Mouse (Mus musculus) mouse embryonic stem cell (cell line): Measurements from ENCODE around the gene Stx16.

Experiments
- in situ Hi-C, 2 experiments: fragments of 300-500 bp; cut with MboI; formaldehyde crosslinking; loops; 1 replicate in 1 of 2; 3 replicates in 1 of 2; pipeline ENCODE4 v1.14.3; 2019 to 2020; ENCODE audit warnings: low sequenced_read_pairs in 2 of 2, low pct_unique_long_range_greater_than_20kb in 1 of 2, mixed read lengths in 1 of 2; ENCODE audit not compliant: unreplicated experiment in 1 of 2

Stx16 gene

GRCm38 (mm10) chr2:174073156-174073790, 2.8 kb upstream of the Stx16 start:
- in situ Hi-C loops = no loop called here

GRCm38 (mm10) chr2:174074621-174075020, 1.5 kb upstream of the Stx16 start:
- in situ Hi-C loops = no loop called here

GRCm38 (mm10) chr2:174075072-174075570, 987 bp upstream of the Stx16 start:
- in situ Hi-C loops = no loop called here

DNA sequence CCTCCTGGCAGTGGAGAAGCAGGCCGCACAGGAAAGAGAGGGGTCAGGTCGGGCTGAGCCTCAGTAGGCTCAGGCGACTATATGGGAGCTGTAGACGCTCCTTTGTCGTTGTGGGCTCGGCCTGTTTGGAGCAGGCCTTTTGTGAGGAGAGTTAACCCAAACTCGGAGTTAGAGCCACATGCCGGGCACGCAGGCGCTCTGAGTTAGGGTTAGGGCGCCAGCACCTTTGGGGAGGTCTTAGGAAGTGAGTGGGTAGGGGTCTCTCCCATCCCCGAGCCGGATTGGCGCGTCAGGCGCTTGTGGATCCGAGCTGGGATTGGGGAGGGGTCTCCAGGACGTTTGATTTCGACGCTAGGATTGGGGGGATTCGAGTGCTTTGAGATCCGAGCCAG, 321 bp downstream of the Stx16 start:
- in situ Hi-C loops = no loop called here

- in situ Hi-C loops = no loop called here
Measured at GRCm38 (mm10) chr2:174077004-174077695, 1.0 kb downstream of the Stx16 start.

DNA sequence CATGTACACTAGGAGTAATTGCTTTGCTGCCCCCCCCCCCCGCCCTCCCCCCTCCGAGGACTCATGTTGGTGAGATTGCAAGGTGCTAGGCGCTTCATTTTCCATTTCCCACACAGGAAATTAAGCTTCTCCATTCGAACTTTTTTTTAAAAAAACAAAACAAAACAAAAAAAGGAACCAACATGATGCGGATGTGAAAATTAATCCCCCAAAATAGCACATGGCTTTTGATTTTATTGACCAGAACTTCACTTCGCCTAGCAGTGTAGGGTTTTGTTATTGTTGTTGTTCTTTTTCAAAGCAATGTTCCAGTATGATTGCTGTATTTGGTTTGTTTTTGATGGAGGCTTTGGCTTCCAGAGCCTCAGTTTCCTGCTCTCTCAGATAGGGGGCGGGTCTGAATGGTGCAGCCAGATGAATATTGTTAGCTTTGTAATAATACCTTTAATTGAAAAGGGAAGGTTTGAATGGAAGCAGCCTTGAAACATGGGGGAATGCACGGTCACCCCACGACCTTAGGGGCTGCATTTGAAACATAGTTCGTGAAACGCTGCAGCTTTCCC, 1.7 kb downstream of the Stx16 start:
- in situ Hi-C loops = no loop called here

DNA sequence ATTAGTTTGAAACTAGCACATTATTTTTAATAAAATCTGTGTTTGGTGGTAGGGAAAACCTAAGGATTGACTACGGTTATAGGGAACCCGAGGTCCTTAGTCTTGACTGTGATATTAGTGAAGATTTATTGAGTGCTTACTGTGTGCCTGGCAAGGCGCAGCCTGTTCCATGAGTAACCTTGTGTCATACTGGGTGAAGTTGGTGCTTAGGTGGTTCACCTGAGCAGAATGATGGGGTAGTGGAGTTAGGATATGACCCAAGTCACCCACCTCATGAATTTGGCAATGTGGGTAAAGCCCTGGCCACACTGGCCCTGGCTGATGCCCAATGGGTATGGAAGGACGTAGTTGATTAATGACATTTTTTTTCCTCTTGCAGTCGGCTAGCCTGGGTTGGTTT, 5.7 kb downstream of the Stx16 start:
- in situ Hi-C loops = no loop called here

DNA sequence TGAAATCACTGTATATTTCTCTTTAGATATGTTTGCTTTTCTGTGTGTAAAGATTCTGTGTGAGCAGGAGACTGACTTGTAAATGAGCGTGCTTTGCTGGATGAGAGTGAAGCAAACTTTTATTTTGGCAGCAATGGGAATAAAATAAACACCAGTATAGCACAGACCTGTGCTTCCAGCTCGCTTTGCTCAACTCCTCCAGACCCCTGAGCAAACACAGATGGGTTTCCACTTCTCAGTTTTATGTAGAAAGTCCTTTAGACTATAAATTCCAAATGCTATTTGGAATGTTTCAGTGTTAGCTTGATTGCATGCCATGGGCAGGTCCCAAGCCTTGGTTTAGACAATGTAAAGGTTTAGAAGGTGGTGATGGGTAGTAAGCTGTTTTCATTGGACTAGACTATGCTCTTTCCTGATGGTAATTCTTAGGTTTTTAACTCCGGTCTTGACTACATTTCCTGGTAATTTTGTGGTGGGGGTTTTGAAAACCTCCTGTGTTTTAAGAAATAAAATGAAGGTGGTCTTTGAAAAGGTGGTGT, 6.3 kb downstream of the Stx16 start:
- in situ Hi-C loops = no loop called here

DNA sequence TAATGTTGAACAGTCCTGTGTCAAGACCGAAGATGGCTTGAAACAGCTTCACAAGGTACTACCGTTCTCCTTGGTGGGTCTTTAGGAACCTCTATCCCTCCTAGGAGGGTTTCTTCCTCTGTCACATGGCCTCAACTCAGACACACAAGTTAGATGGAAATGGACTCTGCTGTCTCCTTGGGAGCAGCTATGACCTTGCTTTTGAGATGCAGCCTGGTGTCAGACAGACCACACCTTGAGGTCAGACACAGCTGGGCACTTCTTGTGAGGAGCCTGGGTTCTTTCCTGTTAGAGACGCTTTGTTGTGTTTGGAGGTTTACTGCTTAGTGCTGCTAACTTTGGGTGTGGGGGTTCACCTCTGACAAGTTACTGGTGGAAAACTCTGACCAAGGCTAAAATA, 19.0 kb downstream of the Stx16 start:
- in situ Hi-C loops = no loop called here

- in situ Hi-C loops = loop anchor here in 1 of 2 experiments (10.0 kb wide), 1 partner anchor 182 kb away; the partner anchor contains the start of gene Gnas
Measured at GRCm38 (mm10) chr2:174102399-174102798, 26.3 kb downstream of the Stx16 start.

GRCm38 (mm10) chr2:174103527-174103926, 27.4 kb downstream of the Stx16 start:
- in situ Hi-C loops = loop anchor here in 1 of 2 experiments (10.0 kb wide), 1 partner anchor 181 kb away; the partner anchor contains the start of gene Gnas

- in situ Hi-C loops = loop anchor here in 1 of 2 experiments (10.0 kb wide), 1 partner anchor 177 kb away; the partner anchor contains the start of gene Gnas
Measured at GRCm38 (mm10) chr2:174107375-174107774, 31.3 kb downstream of the Stx16 start.

GRCm38 (mm10) chr2:174109991-174110782, 34.1 kb downstream of the Stx16 start, which contains the start of gene Npepl1:
TSS of gene Npepl1 (plus strand) at chr2:174110349.
- in situ Hi-C loops = loop anchor here in 1 of 2 experiments (10.0 kb wide), 1 partner anchor 175 kb away; the partner anchor contains the start of gene Gnas

- in situ Hi-C loops = no loop called here
Measured at GRCm38 (mm10) chr2:174110783-174111549, 34.9 kb downstream of the Stx16 start.

DNA sequence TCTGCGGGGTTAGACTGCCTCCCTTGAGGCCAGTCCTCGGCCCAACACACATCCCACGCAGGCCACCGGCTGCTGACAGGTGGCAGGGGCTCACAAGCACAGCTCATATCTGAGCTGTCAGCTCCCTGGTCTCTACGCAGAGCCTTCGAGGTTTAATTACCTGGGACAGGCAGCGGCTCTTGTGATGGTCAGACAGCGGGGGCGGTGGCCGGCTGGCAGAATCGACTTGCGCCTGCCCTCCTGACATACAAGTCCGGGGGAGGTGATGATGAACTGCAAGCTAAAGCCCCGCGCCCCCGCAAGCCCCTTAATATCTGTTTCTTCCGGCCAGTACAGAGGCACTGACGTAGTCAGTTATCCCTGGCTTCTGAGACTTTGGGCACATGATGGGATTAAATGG, 36.8 kb downstream of the Stx16 start:
- in situ Hi-C loops = no loop called here

DNA sequence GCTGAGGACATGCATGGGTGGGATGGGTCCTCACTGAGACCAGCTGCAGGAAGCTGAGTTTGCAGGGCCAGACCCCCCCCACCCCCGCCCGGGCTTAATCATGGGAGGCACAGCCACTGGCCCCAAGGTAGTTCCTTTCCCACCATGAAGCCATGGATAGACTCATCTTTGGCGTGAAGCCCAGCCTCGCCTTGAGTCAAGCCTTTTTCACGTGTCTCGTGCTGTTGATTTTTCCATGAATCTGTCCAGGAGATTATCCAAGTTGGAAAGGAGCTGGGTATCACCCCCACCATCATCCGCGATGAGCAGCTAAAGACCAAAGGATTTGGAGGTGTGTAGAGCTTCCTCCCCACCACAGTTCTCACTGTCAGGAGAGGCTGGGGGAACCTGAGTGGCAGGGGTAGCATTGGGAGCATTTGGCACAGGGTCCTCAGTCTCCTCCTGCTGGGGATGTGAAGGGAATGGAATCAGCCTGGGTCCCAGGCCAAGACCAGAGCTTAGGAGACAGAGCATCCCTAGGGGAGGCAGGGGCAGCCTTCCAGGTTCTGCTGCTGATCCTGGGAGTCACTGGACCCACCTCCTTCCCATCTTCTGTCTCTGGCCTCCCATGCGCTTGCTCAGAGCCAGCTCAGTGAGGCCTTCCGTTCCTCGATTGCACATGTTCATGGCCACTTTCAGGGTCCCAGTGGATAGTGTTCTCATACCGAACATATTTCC, 38.2 kb downstream of the Stx16 start:
- in situ Hi-C loops = no loop called here

GRCm38 (mm10) chr2:174116929-174117328, 40.8 kb downstream of the Stx16 start:
- in situ Hi-C loops = no loop called here
